In genomic region chr17:88670800-88671199, GRCm38 (mm10) we compare ENCODE assay signal across 21 mouse cellular contexts. TPM values are rescaled to one million over a fixed set of nuclear protein-coding genes. Genes with fewer than 3 reads are reported as not detected.
"Had no signal": no experiment of that assay in that cellular context is flagged by ENCODE, and none has a peak within 500 bp of the region (broad histone marks: within the 10 kb centered on the region; RNA-seq: fewer than 3 reads in every experiment).

No protein-coding gene starts in this region.

- H3K9ac ChIP-seq: liver, embryonic 14.5 days; liver, postnatal 0 days; lung, embryonic 14.5 days; midbrain, embryonic 13.5 days had no signal

- H3K36me3 ChIP-seq: midbrain, embryonic 13.5 days had no signal

- H3K9me3 ChIP-seq: midbrain, embryonic 13.5 days had no signal

- ATAC-seq: liver, postnatal 0 days; lung, postnatal 0 days had no signal

- H3K27ac ChIP-seq: kidney, postnatal 0 days; layer of hippocampus, adult 2 months; left cerebral cortex, adult 2 months; liver, embryonic 14.5 days; macrophage; midbrain, embryonic 13.5 days had no signal

- H3K4me2 ChIP-seq: lung, embryonic 14.5 days; midbrain, embryonic 13.5 days had no signal

- H3K4me3 ChIP-seq: layer of hippocampus, adult 2 months; left cerebral cortex, adult 2 months; midbrain, embryonic 13.5 days had no signal

- DNase-seq: kidney, adult 9 months; kidney, postnatal 25 days; layer of hippocampus, adult 9-11 months; liver, postnatal 0 days; lung, embryonic 14.5 days; thymus, adult 2 months; thymus, postnatal 14 days; thymus, postnatal 4 days had no signal

RNA-seq across cellular contexts. Expression of gene Gtf2a1l, which starts 2.3 kb away (rescaled TPM):
- total RNA-seq: layer of hippocampus, adult 2 months; liver, adult 2 months; megakaryocyte, adult 5-6 weeks; midbrain, postnatal 0 days had no signal
- polyA plus RNA-seq: kidney, postnatal 0 days; large intestine, adult 2 months; liver, adult 2 months; liver, embryonic 14.5 days; liver, postnatal 0 days; lung, embryonic 14.5 days; lung, postnatal 0 days; macrophage; small intestine, adult 2 months; spleen, adult 2 months had no signal
